Comparison of ENCODE assay signal across 27 mouse cellular contexts in the genomic region with DNA sequence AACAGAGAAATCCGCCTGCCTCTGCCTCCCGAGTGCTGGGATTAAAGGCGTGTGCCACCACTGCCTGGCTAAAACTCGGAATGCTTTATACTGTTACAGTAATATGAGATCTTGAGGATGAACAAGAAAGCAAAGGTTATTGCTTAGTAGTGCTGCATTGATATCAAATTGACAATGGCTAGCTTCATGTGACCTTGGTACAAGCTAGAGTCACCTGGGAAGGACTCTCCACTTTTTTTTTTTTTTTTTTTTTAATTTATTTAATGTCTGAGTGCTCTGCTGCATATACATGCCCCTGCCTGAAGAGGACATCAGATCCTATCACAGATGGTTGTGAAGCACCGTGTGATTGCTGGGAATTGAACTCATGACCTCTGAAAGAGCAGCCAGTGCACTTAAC.
"Had no signal": no experiment of that assay in that cellular context is flagged by ENCODE, and none has a peak within 500 bp of the region (broad histone marks: within the 10 kb centered on the region; RNA-seq: fewer than 3 reads in every experiment).

No protein-coding gene starts in this region.

- H3K27ac ChIP-seq: embryonic facial prominence, embryonic 10.5 days; embryonic facial prominence, embryonic 12.5 days; embryonic facial prominence, embryonic 13.5 days; embryonic facial prominence, embryonic 15.5 days; forebrain, embryonic 10.5 days; forebrain, embryonic 12.5 days; forebrain, embryonic 13.5 days; forebrain, embryonic 15.5 days; gastrocnemius, adult 2 months; heart, adult 2 months had no signal

- DNase-seq: cerebellum, adult 8-10 months; cerebellum, adult 9-10 months; cerebellum, adult 9-11 months; cerebellum, postnatal 10 days; cerebellum, postnatal 14 days; cerebellum, postnatal 25 days; cerebellum, postnatal 36 days; embryo, embryonic 11 days; forebrain, postnatal 0 days; gastrocnemius, adult 2 months; gastrocnemius, postnatal 10 days; gastrocnemius, postnatal 14 days; gastrocnemius, postnatal 25 days; gastrocnemius, postnatal 36 days; heart, adult 11 months; heart, adult 18-20 months; heart, adult 2 months had no signal

- ATAC-seq: forebrain, embryonic 13.5 days; forebrain, embryonic 15.5 days; forebrain, embryonic 16.5 days; forebrain, postnatal 0 days had no signal

- H3K4me3 ChIP-seq: embryonic facial prominence, embryonic 10.5 days; embryonic facial prominence, embryonic 12.5 days; embryonic facial prominence, embryonic 13.5 days; embryonic facial prominence, embryonic 15.5 days; erythroblast, embryonic 14.5 days; forebrain, embryonic 10.5 days; forebrain, embryonic 12.5 days; forebrain, embryonic 13.5 days; forebrain, embryonic 15.5 days; gastrocnemius, adult 2 months; heart, adult 2 months had no signal

- H3K9me3 ChIP-seq: forebrain, embryonic 12.5 days; forebrain, embryonic 15.5 days had no signal

- H3K4me2 ChIP-seq: embryonic facial prominence, embryonic 12.5 days; embryonic facial prominence, embryonic 13.5 days; embryonic facial prominence, embryonic 15.5 days; forebrain, embryonic 12.5 days; forebrain, embryonic 13.5 days; forebrain, embryonic 15.5 days had no signal

- H3K9ac ChIP-seq: embryonic facial prominence, embryonic 12.5 days; embryonic facial prominence, embryonic 13.5 days; embryonic facial prominence, embryonic 15.5 days; forebrain, embryonic 12.5 days; forebrain, embryonic 13.5 days; forebrain, embryonic 15.5 days; forebrain, postnatal 0 days had no signal

- H3K27me3 ChIP-seq: embryonic facial prominence, embryonic 12.5 days; embryonic facial prominence, embryonic 13.5 days; embryonic facial prominence, embryonic 15.5 days; forebrain, embryonic 12.5 days; forebrain, embryonic 13.5 days; forebrain, embryonic 15.5 days had no signal

- H3K4me1 ChIP-seq: embryonic facial prominence, embryonic 10.5 days; embryonic facial prominence, embryonic 12.5 days; embryonic facial prominence, embryonic 13.5 days; embryonic facial prominence, embryonic 15.5 days; forebrain, embryonic 10.5 days; forebrain, embryonic 12.5 days; forebrain, embryonic 13.5 days; forebrain, embryonic 15.5 days had no signal
